Mouse (Mus musculus) limb, embryonic 10.5 days (tissue): ENCODE measurements around the gene Uts2. TPM values are rescaled to one million over a fixed set of nuclear protein-coding genes. Genes with fewer than 3 reads are reported as not detected.

ENCODE experiments used
- DNase-seq: peaks from one replicate; pipeline ENCODE4 v3.0.0-alpha.2; 2017; ENCODE audit warnings: low spot score
- H3K27ac ChIP-seq: fragments of 300-500 bp; sonication (generic); 2 replicates; pipeline ENCODE4 v1.5.1; 2016; ENCODE audit warnings: mild to moderate bottlenecking
- H3K27me3 ChIP-seq: fragments of 300-500 bp; sonication (generic); 2 replicates; pipeline ENCODE4 v1.6.1; 2016; ENCODE audit warnings: low read depth, mild to moderate bottlenecking; ENCODE audit not compliant: poor library complexity, severe bottlenecking
- H3K36me3 ChIP-seq: fragments of 300-500 bp; sonication (generic); 2 replicates; pipeline ENCODE4 v1.6.1; 2016; ENCODE audit warnings: mild to moderate bottlenecking, moderate library complexity
- H3K4me1 ChIP-seq: fragments of 300-500 bp; sonication (generic); 2 replicates; pipeline ENCODE4 v1.6.1; 2016
- H3K4me3 ChIP-seq: fragments of 300-500 bp; sonication (generic); 2 replicates; pipeline ENCODE4 v1.5.1; 2016; ENCODE audit warnings: mild to moderate bottlenecking, moderate library complexity
- H3K9me3 ChIP-seq: fragments of 300-500 bp; sonication (generic); replicated peaks from 2 replicates; pipeline ENCODE4 v1.6.1; 2016; ENCODE audit warnings: mild to moderate bottlenecking
- WGBS: fragments of 180-500 bp; shearing (Covaris S2); methylation state at CpG from one replicate; pipeline ENCODE4 v1.1.7; 2016; 5-methylcytosine and 5-hydroxymethylcytosine counted together
- polyA plus RNA-seq: library from polyadenylated mRNA; unstranded; fragments of >200 nt; fragmentation: Nextera tagmentation; extraction: Ambion mirVana; gene quantifications from 2 replicates; pipeline ENCODE4 v1.2.1, GENCODE M21; 2016

The Uts2 gene
- not detected in 2 replicates for polyA plus RNA-seq

- H3K27ac ChIP-seq, result no peak within 1 kb of the TSS
- WGBS, result 93% methylated on average over 7 of the region's 7 CpGs
- peaks cover 8% of the 10 kb centered on the region for H3K4me1 ChIP-seq
- no peak for DNase-seq
- H3K9me3 ChIP-seq, result no peaks in the 10 kb centered on the region
- no peaks in the 10 kb centered on the region for H3K36me3 ChIP-seq
- no peaks in the 10 kb centered on the region for H3K27me3 ChIP-seq
- H3K4me3 ChIP-seq, result no peak within 1 kb of the TSS
Measured at GRCm38 (mm10) chr4:150996797-150997196, at the start of gene Uts2. TSS of gene Uts2 (plus strand) at chr4:150997097.

DNA sequence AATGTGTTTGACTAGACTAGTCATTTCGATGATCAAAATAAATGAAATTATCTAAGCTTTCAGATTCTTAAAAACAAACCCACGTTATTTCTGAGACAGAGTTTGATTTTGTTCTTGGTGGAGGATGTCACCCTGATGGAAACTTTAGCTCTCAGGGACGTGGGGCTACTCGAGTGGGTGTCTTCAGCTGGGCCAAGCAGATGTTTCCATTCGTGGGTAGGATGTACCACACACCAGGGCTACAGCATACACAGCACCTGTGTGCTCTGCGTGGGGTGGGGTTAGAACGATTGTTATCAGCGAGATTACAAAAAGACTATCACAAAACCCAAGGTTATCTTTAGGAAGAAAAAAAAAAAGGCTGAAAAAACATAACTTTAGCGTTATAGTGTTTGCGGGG, 45.9 kb upstream of the Uts2 start:
- WGBS, result 85% methylated on average over 10 of the region's 10 CpGs
- no peaks in the 10 kb centered on the region for H3K27me3 ChIP-seq
- H3K27ac ChIP-seq, result no peak overlapping the region
- H3K9me3 ChIP-seq, result no peaks in the 10 kb centered on the region
- H3K36me3 ChIP-seq, result no peaks in the 10 kb centered on the region
- H3K4me3 ChIP-seq, result no peak overlapping the region
- DNase-seq, result no peak
- H3K4me1 ChIP-seq, result no peaks in the 10 kb centered on the region

DNA sequence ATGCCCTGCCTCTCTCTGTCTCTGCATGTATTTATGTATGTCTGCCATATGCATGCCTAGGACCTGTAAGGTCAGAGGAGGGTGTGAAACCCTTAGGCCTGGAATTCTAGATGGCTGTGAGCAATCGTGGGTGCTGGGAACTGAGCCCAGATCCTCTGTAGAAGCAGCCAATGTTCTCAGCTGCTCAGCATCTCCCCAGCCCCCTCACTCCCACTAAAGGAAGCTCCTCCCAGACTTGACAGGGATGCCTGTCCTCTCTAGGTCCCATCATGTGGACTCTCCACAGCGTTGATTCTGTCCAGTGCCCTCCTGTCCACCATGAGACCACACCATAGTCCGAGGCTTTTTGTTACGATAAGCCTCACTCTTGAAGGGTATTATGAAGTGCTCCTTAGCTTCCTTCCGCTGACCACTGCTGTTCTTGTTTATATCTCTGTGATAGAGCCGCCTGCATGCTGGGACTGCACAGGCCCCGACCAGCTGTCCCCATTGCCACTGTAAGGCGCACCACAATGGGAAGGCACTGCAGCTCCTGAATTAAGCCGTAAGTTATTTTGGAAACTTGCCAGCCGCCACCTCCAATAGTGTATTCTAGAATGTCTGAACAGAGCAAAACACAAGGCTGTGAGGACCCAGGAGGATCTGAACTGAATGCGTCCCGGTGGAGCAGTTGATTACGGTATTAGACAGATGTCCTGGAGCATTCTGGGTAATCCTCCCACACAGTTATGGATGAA, 40.4 kb upstream of the Uts2 start:
- no peaks in the 10 kb centered on the region for H3K27me3 ChIP-seq
- WGBS, result 93% methylated on average over 13 of the region's 13 CpGs
- no peaks in the 10 kb centered on the region for H3K9me3 ChIP-seq
- no peak for DNase-seq
- H3K4me3 ChIP-seq, result no peak overlapping the region
- H3K36me3 ChIP-seq, result no peaks in the 10 kb centered on the region
- no peak overlapping the region for H3K27ac ChIP-seq
- no peaks in the 10 kb centered on the region for H3K4me1 ChIP-seq

- WGBS, result 86% methylated on average over 1 of the region's 1 CpGs
- no peaks in the 10 kb centered on the region for H3K27me3 ChIP-seq
- no peak for DNase-seq
Measured at GRCm38 (mm10) chr4:150957106-150957458, 39.8 kb upstream of the Uts2 start.

GRCm38 (mm10) chr4:150958536-150958935, 38.4 kb upstream of the Uts2 start:
- H3K27ac ChIP-seq, result no peak overlapping the region
- no peaks in the 10 kb centered on the region for H3K9me3 ChIP-seq
- no peak overlapping the region for H3K4me3 ChIP-seq
- no peak for DNase-seq
- no peaks in the 10 kb centered on the region for H3K27me3 ChIP-seq
- 79% methylated on average over 7 of the region's 7 CpGs for WGBS
- H3K4me1 ChIP-seq, result no peaks in the 10 kb centered on the region
- H3K36me3 ChIP-seq, result no peaks in the 10 kb centered on the region

More at GRCm38 (mm10) chr4:150957106-150957458, 39.8 kb upstream of the Uts2 start:
- Histone ChIP-seq H3K4me1 (no peaks in the 10 kb centered on the region), H3K9me3 (no peaks in the 10 kb centered on the region), H3K4me3 (no peak overlapping the region), H3K27ac (no peak overlapping the region), H3K36me3 (no peaks in the 10 kb centered on the region)

DNA sequence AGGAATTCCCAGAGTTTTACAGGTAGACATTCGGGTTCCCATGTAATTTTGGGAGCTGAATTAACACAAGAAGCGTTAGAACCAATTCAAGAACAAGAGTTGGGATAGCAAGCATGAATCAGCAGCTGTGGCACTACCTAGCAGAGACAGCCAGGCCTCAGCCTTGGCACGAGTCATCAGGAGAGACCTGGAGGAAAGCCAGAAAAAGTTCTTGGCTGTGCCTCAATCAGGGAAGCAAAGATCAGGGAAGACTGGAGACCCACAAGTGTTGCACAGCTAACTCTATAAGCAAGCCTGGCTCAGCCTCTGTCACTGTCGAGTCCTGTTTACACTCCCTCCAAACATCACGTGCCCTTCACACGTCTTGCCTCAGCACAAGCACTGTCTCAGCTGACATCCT, 34.7 kb upstream of the Uts2 start:
- 71% methylated on average over 6 of the region's 6 CpGs for WGBS
- 0 out of 2 replicates have a peak, but pooled peaks cover 4% of the 10 kb centered on the region for H3K27me3 ChIP-seq
- H3K36me3 ChIP-seq, result no peaks in the 10 kb centered on the region
- no peak for DNase-seq
- no peak overlapping the region for H3K4me3 ChIP-seq
- H3K4me1 ChIP-seq, result no peaks in the 10 kb centered on the region
- no peak overlapping the region for H3K27ac ChIP-seq
- no peaks in the 10 kb centered on the region for H3K9me3 ChIP-seq

GRCm38 (mm10) chr4:150963711-150964110, 33.2 kb upstream of the Uts2 start:
- no peak for DNase-seq
- Histone ChIP-seq H3K9me3 (no peaks in the 10 kb centered on the region), H3K36me3 (no peaks in the 10 kb centered on the region), H3K4me3 (no peak overlapping the region), H3K27ac (no peak overlapping the region), H3K27me3 (0 out of 2 replicates have a peak, but pooled peaks cover 4% of the 10 kb centered on the region), H3K4me1 (no peaks in the 10 kb centered on the region)
- WGBS, result 81% methylated on average over 2 of the region's 2 CpGs

DNA sequence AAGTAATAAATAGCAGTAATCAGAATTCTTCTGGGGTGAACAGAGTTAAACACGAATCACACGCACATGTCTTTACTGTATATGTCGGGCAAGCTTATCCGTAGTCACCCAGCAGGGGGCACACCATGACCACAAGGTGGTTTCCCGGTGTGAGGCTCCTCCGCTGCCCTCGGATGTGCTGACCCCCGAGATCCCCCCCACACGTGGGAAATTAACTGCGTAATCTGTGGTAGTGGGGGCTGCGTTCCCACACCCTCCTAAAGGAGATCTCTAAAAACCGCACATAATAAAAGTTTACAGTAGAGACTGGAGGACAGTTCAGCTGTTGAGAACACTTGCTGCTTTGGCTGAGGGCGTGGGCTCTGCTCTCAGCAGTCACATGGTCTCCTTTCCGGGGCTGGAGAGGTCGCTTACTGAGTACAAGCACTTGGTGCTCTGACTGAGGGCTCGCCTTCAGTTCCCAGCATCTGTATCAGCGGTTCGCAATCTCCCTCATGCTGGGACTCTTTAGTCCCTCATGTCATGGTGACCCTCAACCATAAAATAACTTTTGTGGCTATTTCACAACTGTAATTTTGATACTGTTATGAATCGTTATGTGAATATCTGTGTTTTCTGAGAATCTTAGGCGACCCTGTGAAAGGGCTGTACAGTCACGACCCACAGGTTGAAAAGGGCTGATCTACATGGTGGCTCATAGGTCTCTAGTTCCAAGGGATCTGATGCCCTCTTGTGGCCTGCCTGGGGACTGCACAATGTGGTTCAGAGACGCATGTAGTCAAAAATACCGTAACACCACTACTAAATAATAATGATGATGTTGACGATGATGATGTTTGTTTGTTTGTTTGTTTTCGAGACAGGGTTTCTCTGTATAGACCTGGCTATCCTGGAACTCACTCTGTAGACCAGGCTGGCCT, 32.0 kb upstream of the Uts2 start:
- H3K4me1 ChIP-seq, result no peaks in the 10 kb centered on the region
- peak; percentile 85 for DNase-seq
- no peaks in the 10 kb centered on the region for H3K9me3 ChIP-seq
- peak overlapping the region; percentile 28 for H3K4me3 ChIP-seq
- no peak overlapping the region for H3K27ac ChIP-seq
- H3K27me3 ChIP-seq, result 0 out of 2 replicates have a peak, but pooled peaks cover 4% of the 10 kb centered on the region
- no peaks in the 10 kb centered on the region for H3K36me3 ChIP-seq
- WGBS, result 15% methylated on average over 25 of the region's 25 CpGs

- Histone ChIP-seq H3K4me1 (no peaks in the 10 kb centered on the region), H3K27ac (no peak overlapping the region), H3K4me3 (no peak overlapping the region), H3K36me3 (no peaks in the 10 kb centered on the region), H3K27me3 (0 out of 2 replicates have a peak, but pooled peaks cover 4% of the 10 kb centered on the region), H3K9me3 (no peaks in the 10 kb centered on the region)
- 69% methylated on average over 11 of the region's 11 CpGs for WGBS
- no peak for DNase-seq
Measured at GRCm38 (mm10) chr4:150965555-150965951, 31.3 kb upstream of the Uts2 start.

DNA sequence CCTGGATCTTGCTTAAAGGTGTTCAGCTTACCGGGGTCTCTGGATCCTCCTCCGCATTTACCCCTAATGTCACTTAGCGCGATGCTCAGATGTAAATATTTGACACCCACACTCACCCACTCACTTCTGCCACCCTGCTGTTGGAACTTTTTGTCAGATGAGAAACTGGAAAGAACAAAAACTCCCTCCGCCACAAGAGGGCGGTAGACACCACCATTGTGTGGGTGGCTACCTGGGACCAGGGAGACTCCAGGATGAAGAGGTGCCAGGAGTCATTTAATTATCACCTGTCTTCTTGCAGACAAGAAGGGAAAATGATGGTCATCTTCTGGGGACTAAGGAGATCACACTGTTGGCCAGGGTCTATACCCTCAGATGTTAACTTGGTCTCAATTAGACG, 30.3 kb upstream of the Uts2 start:
- H3K27me3 ChIP-seq, result 0 out of 2 replicates have a peak, but pooled peaks cover 4% of the 10 kb centered on the region
- H3K36me3 ChIP-seq, result no peaks in the 10 kb centered on the region
- no peaks in the 10 kb centered on the region for H3K9me3 ChIP-seq
- 15% methylated on average over 7 of the region's 7 CpGs for WGBS
- no peak overlapping the region for H3K4me3 ChIP-seq
- H3K27ac ChIP-seq, result no peak overlapping the region
- peak; percentile 78 for DNase-seq
- H3K4me1 ChIP-seq, result no peaks in the 10 kb centered on the region

DNA sequence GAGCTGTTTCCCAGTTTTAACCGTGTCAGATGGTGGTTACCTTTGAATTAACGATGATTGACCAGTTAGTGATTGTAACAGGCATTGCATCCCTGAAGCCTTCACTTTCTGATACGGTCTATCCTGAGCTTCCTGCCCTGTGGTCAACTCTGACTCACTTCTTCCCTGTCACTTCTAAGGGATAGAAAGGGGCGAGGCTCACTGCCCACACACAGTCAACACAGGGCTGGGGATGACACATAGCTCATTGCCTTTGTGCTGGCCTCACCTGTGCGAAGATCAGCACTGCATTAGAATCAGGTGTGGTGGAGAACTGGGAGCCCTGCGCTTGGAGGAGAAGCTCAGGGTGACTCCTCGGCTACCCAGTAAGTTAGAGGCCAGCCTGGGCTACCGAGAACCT, 27.9 kb upstream of the Uts2 start:
- Histone ChIP-seq H3K27me3 (0 out of 2 replicates have a peak, but pooled peaks cover 1% of the 10 kb centered on the region), H3K9me3 (no peaks in the 10 kb centered on the region)
- WGBS, result 90% methylated on average over 8 of the region's 8 CpGs

DNA sequence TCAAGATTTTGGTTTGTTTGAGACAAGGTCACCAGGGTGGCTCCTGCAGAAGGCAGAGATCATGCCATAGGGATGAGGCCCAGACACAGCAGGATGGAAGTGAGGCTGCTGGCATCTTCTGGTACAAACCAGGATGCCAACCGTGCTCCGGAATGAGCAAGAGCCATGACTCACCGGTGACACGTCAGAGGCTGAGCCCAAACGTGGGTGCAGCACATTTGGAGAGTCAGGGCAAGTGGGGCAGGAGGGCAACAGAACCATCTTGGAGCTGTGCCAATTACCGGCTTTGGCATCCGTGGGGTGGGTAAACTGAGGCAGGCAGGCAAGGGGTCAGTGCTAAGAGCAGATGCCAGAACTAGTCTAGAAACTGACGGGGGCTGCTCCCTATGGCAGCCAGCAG, 23.6 kb upstream of the Uts2 start:
- WGBS, result 83% methylated on average over 8 of the region's 8 CpGs
- no peaks in the 10 kb centered on the region for H3K9me3 ChIP-seq
- H3K4me1 ChIP-seq, result no peaks in the 10 kb centered on the region
- no peak for DNase-seq
- H3K27me3 ChIP-seq, result no peaks in the 10 kb centered on the region
- H3K36me3 ChIP-seq, result no peaks in the 10 kb centered on the region
- no peak overlapping the region for H3K27ac ChIP-seq
- no peak overlapping the region for H3K4me3 ChIP-seq

More for the DNA sequence above, 27.9 kb upstream of the Uts2 start:
- H3K27ac ChIP-seq, result no peak overlapping the region
- DNase-seq, result no peak
- no peak overlapping the region for H3K4me3 ChIP-seq
- no peaks in the 10 kb centered on the region for H3K36me3 ChIP-seq
- H3K4me1 ChIP-seq, result no peaks in the 10 kb centered on the region

DNA sequence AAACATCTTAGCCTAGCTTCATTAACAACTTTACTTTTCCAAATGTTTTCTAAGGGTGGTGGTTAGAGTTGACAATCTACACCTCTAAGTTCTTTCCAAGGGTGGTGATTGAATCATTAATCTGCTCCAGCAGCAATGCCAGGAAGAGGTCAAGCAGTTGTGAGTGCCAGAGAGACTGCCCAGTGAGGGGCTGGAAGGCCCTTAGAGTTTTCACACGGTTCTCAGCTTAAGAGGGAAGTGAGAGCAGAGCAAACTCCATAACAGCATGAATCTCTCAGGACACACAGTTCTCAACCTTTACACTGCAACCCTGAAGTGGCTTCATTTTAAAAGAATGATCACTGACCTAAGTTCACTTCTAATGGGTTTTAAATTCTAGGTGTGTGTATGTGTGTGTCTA, 21.8 kb upstream of the Uts2 start:
- WGBS, result 44% methylated on average over 1 of the region's 1 CpGs
- Histone ChIP-seq H3K9me3 (no peaks in the 10 kb centered on the region), H3K4me3 (no peak overlapping the region), H3K27me3 (no peaks in the 10 kb centered on the region), H3K27ac (no peak overlapping the region), H3K36me3 (no peaks in the 10 kb centered on the region), H3K4me1 (no peaks in the 10 kb centered on the region)
- DNase-seq, result no peak
